Mouse (Mus musculus): ENCODE measurements around the gene Gm9767.

DNA sequence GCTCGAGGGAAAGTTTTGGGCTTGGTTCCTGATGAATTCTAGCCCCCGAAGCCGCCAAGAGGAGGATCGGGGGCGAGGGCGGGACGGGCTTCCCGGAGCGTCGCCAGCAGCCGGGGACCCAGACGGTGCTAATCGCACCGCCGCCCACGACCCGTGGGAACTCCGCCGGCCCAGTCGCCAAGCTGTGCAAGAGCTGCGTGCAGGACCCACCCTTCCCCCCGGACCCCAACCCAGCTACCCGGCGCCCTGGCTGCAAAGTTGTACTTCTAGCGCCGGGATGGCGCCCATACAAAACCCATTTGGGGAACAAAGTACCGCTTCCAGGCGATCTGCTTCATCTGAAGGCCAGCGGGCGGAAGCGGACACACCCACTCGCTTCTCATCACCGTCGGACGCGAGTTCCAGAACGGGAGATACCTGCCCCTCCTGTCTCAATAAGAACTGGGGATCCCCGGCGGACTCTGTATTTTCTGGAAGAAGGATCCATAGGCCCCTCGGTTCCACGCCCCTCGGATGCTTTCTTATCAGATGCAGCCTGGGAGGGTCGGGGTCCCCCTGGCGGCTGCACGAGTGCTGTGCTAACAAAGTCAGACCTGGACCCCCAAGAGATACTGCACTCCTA, 577 bp downstream of the Gm9767 start, which contains the start of gene Tmem200a:
- TF ChIP-seq POLR2A (IDR thresholded peaks at IDR 0.05; ENCODE audit: low read depth, low read length) (no peak), CTCF (IDR thresholded peaks at IDR 0.05; ENCODE audit: borderline replicate concordance, insufficient read depth, low read length) (peak; percentile 34; the same call in 1 of the 2 replicates)
